Mouse (Mus musculus) embryonic facial prominence, embryonic 11.5 days (tissue): ENCODE results near the gene Cyp2c37. TPM values are rescaled to one million over a fixed set of nuclear protein-coding genes. Genes with fewer than 3 reads are reported as not detected.
"Not testable (repeated sequence)": the region's sequence is repeated elsewhere in the genome, so short reads cannot be mapped to it uniquely, and the experiment has no call there.

Experiments used
- ATAC-seq: fragments of 200-750 bp; cut with Nextera tagmentation; replicated peaks from 2 replicates; pipeline ENCODE4 v1.8.0; 2017; ENCODE audit warnings: low read depth; ENCODE audit not compliant: insufficient number of reproducible peaks, low FRiP score, low TSS enrichment
- DNase-seq: peaks from one replicate; pipeline ENCODE4 v3.0.0-alpha.2; 2015; ENCODE audit warnings: low spot score
- H3K27ac ChIP-seq: fragments of 300-500 bp; sonication (generic); replicated peaks from 2 replicates; pipeline ENCODE4 v1.5.1; 2014; ENCODE audit warnings: mild to moderate bottlenecking, low read depth, low read length, control low read depth
- H3K27me3 ChIP-seq: fragments of 300-500 bp; sonication (generic); 2 replicates; pipeline ENCODE4 v1.6.1; 2014; ENCODE audit warnings: mild to moderate bottlenecking, low read length, moderate library complexity, mixed read lengths; ENCODE audit not compliant: control insufficient read depth, insufficient read depth
- H3K36me3 ChIP-seq: fragments of 300-500 bp; sonication (generic); replicated peaks from 2 replicates; pipeline ENCODE4 v1.6.1; 2014; ENCODE audit warnings: low read depth, mild to moderate bottlenecking, low read length, moderate library complexity, mixed read lengths; ENCODE audit not compliant: control insufficient read depth, insufficient read depth
- H3K4me1 ChIP-seq: fragments of 300-500 bp; sonication (generic); 2 replicates; pipeline ENCODE4 v1.6.1; 2014; ENCODE audit warnings: low read length, mixed read lengths; ENCODE audit not compliant: control insufficient read depth, insufficient read depth
- H3K4me2 ChIP-seq: fragments of 300-500 bp; sonication (generic); 2 replicates; pipeline ENCODE4 v1.6.1; 2014; ENCODE audit warnings: low read depth, mild to moderate bottlenecking, control low read depth, low read length, moderate library complexity
- H3K4me3 ChIP-seq: fragments of 300-500 bp; sonication (generic); 2 replicates; pipeline ENCODE4 v1.5.1; 2014; ENCODE audit warnings: low read depth, low read length, control low read depth
- H3K9ac ChIP-seq: fragments of 300-500 bp; sonication (generic); replicated peaks from 2 replicates; pipeline ENCODE4 v1.6.1; 2014; ENCODE audit warnings: mild to moderate bottlenecking, control low read depth, low read length
- H3K9me3 ChIP-seq: fragments of 300-500 bp; sonication (generic); replicated peaks from 2 replicates; pipeline ENCODE4 v1.6.1; 2016; ENCODE audit warnings: mild to moderate bottlenecking, low read length, inconsistent platforms, mixed read lengths; ENCODE audit not compliant: control insufficient read depth
- WGBS: fragments of 180-500 bp; shearing (Covaris S2); extraction: QIAGEN DNeasy Blood & Tissue Kit; methylation state at CpG from one replicate; pipeline ENCODE4 v1.1.7; 2014; 5-methylcytosine and 5-hydroxymethylcytosine counted together
- polyA plus RNA-seq: library from polyadenylated mRNA; unstranded; fragments of >200 nt; fragmentation: Nextera tagmentation; extraction: Ambion mirVana; gene quantifications from 2 replicates; pipeline ENCODE4 v1.2.1, GENCODE M21; 2014

The Cyp2c37 gene
- polyA plus RNA-seq: not detected in 2 replicates

DNA sequence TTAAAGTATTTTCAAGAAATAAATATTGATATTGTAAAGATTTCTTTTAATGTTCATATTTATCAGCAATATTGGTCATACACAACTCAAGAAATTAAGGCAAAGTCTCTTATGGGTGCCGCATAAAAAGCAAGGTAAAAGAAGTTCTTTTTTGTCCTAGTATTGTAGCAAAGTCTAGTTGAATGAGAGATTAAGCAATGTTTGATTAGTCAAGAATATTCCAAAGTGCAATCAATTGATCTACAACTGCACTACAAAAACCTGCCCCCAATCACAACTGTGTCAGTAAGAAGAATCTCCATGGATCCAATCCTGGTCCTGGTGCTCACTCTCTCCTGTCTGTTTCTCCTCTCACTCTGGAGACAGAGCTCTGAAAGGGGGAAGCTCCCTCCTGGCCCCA lies at the start of gene Cyp2c37:
TSS of gene Cyp2c37 (plus strand) at position 285 of the 400 bp plus-strand sequence.
- 100% methylated on average over 1 of the region's 1 CpGs for WGBS
- not testable (repeated sequence) for ATAC-seq, H3K9ac ChIP-seq, DNase-seq, H3K4me3 ChIP-seq, H3K4me1 ChIP-seq, H3K27me3 ChIP-seq, H3K4me2 ChIP-seq, H3K9me3 ChIP-seq, H3K36me3 ChIP-seq, H3K27ac ChIP-seq

DNA sequence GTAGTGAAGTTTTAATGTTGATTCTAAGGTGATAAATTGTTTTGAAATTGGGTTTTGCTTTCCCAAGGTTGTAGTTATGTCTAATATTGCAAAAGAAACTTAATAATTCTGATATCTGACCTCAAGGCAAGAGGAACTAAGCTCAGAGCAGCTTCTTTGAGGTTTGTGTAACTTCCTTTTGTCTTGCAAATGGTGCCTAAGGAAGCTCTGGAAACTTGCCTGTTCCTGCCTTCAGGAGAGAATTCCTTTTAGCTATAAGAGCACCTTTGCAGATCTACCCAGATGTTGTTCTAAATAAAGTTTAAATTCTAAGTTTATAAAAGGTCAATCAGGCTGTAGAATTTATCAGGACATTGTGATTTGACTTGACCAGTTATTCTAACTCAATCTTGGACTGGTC lies 31.4 kb upstream of the Cyp2c37 start:
- H3K36me3 ChIP-seq, H3K4me1 ChIP-seq, H3K27ac ChIP-seq, ATAC-seq, H3K27me3 ChIP-seq, H3K9ac ChIP-seq, H3K9me3 ChIP-seq, DNase-seq, H3K4me3 ChIP-seq, H3K4me2 ChIP-seq: not testable (repeated sequence)

DNA sequence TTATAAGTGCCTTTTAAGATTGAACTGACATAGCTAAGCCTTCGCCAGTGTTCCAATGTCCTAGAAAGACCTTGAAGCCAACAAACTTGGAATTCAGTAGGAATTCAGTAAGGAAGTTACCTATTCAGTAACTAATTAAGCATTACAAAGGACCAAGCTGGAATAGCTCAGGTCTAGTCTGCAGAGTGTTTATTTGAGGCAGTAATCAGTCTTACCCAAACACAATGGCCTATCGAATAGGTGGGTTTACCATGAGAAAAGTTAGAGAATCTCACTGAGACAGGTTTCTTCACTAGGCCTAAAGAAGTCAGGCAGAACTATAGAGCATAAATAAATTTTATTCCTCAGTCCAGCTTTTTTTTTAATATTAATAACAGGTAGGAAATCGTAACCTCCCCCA lies 21.1 kb upstream of the Cyp2c37 start:
- ATAC-seq, H3K27me3 ChIP-seq, H3K4me3 ChIP-seq, H3K9ac ChIP-seq, DNase-seq, H3K9me3 ChIP-seq, H3K4me1 ChIP-seq, H3K36me3 ChIP-seq, H3K4me2 ChIP-seq, H3K27ac ChIP-seq: not testable (repeated sequence)
- 91% methylated on average over 3 of the region's 3 CpGs for WGBS

DNA sequence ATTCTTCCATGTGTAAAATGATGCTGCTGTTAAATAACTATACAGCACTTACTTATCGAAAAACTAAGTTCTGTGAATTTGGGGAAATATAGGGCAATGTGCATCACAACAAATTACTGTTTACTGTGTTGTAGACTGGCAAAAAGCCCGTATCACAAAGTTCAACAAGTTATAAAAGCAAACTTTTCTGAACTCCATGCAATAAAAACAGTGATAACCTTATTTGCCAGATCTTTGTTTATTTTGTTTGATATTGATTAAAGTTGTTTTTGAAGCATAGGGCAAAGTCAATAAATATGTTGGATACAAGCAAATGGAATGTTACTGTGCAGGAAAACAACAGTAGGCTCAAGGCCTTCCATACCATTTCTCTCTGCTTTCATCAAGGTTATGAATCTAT lies 2.8 kb upstream of the Cyp2c37 start:
- no peak for DNase-seq
- H3K4me3 ChIP-seq: no peak overlapping the region
- no peak overlapping the region for H3K27ac ChIP-seq
- no peaks in the 10 kb centered on the region for H3K4me1 ChIP-seq
- no peak overlapping the region for H3K9ac ChIP-seq
- 74% methylated on average over 2 of the region's 2 CpGs for WGBS
- no peak for ATAC-seq
- H3K27me3 ChIP-seq: no peaks in the 10 kb centered on the region
- H3K9me3 ChIP-seq: no peaks in the 10 kb centered on the region
- H3K36me3 ChIP-seq: no peaks in the 10 kb centered on the region
- no peak overlapping the region for H3K4me2 ChIP-seq

Other genes with a start within 250 kb of the Cyp2c37 start
- not detected in 2 replicates for gene Cyp2c40, start 179.6 kb upstream of the Cyp2c37 start, polyA plus RNA-seq
- not detected in 2 replicates for gene Cyp2c69, start 105.6 kb upstream of the Cyp2c37 start, polyA plus RNA-seq
- not detected in 2 replicates for gene Cyp2c54, start 81.4 kb downstream of the Cyp2c37 start, polyA plus RNA-seq
- not detected in 2 replicates for gene Cyp2c50, start 97.3 kb downstream of the Cyp2c37 start, polyA plus RNA-seq
- gene Cyp2c70, start 194.9 kb downstream of the Cyp2c37 start, polyA plus RNA-seq: not detected in 2 replicates